Mouse (Mus musculus): Measurements from ENCODE around the gene Sgpl1. TPM values are rescaled to one million over a fixed set of nuclear protein-coding genes. Genes with fewer than 3 reads are reported as not detected.

The Sgpl1 gene
- polyA plus RNA-seq (2014; fragmentation: Illumina TruSeq; extraction: RNeasy Lipid Tissue Mini Kit (QIAGEN cat#74804); ENCODE audit: low read depth, low replicate concordance), result 50.9 TPM

GRCm38 (mm10) chr10:61147157-61148040 lies at the start of gene Sgpl1:
Gene Sgpl1 (minus strand): TSS chr10:61147703.

DNA sequence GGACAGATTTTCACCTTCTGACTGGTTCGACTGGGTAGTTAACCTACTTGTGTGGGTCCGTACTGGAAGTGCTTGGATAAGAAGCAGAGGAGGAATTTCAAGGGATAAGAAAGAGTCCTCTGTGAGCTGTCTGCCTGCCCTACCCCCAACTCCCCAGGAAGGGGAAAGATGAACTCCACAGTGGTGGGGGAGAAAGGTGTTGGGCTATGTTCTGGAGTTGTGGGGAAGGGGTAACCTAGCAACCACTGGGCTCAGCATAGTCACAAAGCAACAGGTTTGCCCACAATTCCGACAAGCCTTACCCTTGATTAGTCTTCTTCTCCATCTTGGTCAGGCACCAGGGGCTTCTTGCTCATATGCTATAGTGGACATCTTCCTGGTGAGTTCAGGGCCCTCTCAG lies 24.2 kb upstream of the Sgpl1 start, which contains the start of gene Tbata:
TSS of gene Tbata (plus strand) at position 301 of the 400 bp plus-strand sequence.

DNA sequence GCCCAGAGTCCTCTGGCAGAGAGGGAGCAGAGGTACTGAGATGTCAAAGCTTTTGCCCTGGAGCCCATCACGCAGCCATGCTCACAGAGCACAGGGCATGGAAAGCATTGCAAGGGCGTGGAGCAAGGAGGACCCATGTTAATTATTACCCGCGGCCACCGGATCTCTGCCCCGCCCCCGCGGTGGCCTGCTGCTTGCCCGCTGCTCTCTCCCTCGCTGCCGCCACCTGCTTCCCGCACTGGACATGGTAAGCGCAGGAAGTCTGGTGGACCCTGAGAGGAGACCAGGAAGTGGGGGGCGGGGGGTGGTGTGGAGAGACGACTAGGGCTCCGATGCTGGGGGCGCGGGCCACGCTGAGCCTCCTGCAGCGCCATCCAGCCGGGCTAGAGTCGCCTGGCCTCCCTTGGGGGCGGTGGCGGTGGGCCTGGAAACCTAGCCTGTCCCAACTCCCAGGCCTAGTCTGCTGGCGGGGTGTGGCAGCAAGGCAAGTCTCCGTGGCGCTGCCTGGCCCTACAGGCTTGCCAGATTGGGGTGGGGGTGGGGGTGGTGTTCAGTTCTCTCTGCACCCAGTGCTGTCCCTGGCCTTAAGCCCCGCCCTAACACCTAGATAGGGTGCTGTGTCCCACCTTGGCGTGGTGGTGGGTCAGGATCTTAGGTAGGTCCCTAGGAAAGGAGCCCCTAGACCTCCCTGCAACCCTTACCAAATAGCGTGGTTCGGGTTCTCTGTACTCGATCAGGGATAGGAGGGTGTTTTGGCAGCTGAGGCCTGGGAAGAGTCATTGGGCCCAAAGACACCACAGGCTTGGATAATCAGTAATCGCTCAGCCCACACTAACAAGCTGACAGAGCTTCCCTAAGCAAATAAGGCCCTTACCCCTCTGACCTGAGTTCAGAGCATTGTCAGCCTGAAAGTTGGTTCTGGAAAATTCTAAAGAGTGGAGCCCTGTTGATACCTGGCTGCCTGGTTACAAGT lies 58.0 kb downstream of the Sgpl1 start, which contains the start of gene Pcbd1:
TSS of gene Pcbd1 (plus strand) at position 162 of the 973 bp plus-strand sequence.

Other genes with a start within 250 kb of the Sgpl1 start
- 510 TPM for gene Pcbd1, start 58.4 kb downstream of the Sgpl1 start, polyA plus RNA-seq (2014; fragmentation: Illumina TruSeq; extraction: RNeasy Lipid Tissue Mini Kit (QIAGEN cat#74804); ENCODE audit: low read depth, low replicate concordance)
- not detected for gene Tbata, start 24.3 kb upstream of the Sgpl1 start, polyA plus RNA-seq (2014; fragmentation: Illumina TruSeq; extraction: RNeasy Lipid Tissue Mini Kit (QIAGEN cat#74804); ENCODE audit: low read depth, low replicate concordance)
- gene Adamts14, start 125.7 kb upstream of the Sgpl1 start, polyA plus RNA-seq (2014; fragmentation: Illumina TruSeq; extraction: RNeasy Lipid Tissue Mini Kit (QIAGEN cat#74804); ENCODE audit: low read depth, low replicate concordance), result not detected
- gene Prf1, start 150.1 kb upstream of the Sgpl1 start, polyA plus RNA-seq (2014; fragmentation: Illumina TruSeq; extraction: RNeasy Lipid Tissue Mini Kit (QIAGEN cat#74804); ENCODE audit: low read depth, low replicate concordance), result 0.16 TPM
- gene Pald1, start 235.8 kb upstream of the Sgpl1 start, polyA plus RNA-seq (2014; fragmentation: Illumina TruSeq; extraction: RNeasy Lipid Tissue Mini Kit (QIAGEN cat#74804); ENCODE audit: low read depth, low replicate concordance), result 1.2 TPM

All from liver, adult 10 weeks (tissue).